Mouse (Mus musculus) heart, postnatal 0 days (tissue): Measurements from ENCODE around the gene Nsl1.

Source experiments
- CTCF ChIP-seq: IDR thresholded peaks from 2 replicates; pipeline ENCODE4 v1.5.1; 2016; ENCODE audit warnings: antibody characterized with exemption, control low read depth, low read depth
- EP300 ChIP-seq: IDR thresholded peaks from 2 replicates; pipeline ENCODE4 v1.6.1; 2016; ENCODE audit warnings: antibody characterized with exemption, low read depth

GRCm38 (mm10) chr1:191030182-191030581 lies 32.6 kb upstream of the Nsl1 start:
- TF ChIP-seq CTCF (no peak), EP300 (no peak)
